Mouse (Mus musculus): Measurements from ENCODE around the gene Prr7. TPM values are rescaled to one million over a fixed set of nuclear protein-coding genes. Genes with fewer than 3 reads are reported as not detected.

Gene Prr7
- polyA plus RNA-seq, 1 experiment, result 5.1 TPM

DNA sequence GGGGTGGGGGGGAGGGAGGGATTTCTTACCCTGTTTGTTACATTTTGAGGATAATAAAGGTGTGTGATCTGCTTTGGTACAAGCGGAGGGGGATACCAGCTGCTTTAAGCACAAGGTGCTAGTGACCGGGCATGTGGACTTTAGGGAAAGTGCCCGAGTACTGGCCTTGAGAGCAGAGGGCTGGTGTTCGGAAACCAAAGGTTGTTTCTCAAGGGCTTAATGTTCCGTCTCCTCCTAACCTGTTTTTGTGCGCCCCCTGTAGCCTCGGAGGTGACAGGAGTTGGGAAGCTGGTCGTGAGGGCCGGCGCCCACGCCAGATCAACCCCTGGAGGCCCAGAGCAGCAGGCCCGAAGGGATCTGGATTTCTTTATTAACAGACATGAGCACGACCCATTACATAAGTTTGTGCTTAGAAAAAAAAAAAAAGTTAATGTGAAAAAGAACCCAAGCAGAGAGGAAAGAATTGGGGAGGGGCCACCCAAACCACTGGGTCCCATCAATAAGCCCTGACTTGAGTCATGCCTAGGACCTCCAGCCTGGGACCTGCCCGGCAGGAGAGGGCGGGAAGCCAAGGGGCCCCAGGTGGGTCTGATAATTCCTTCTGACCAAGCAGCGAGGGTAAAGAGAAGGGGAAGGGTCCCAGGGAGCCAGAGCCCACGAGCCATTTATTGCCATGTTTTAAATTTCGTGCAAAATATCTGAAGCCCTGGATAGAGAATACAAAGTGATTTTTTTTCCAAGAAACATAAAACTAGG is 9.2 kb downstream of the Prr7 start:
- peaks cover 11% of the 10 kb centered on the region for H3K36me3 ChIP-seq (ENCODE audit: control insufficient read depth, insufficient read depth)
- H3ac ChIP-seq (ENCODE audit: control insufficient read depth, insufficient read length), result no peak overlapping the region
- TF ChIP-seq TCF12 (IDR thresholded peaks at IDR 0.05; ENCODE audit: insufficient read depth, poor library complexity, severe bottlenecking) (no peak), POLR2A (IDR thresholded peaks at IDR 0.05; ENCODE audit: insufficient read length, low read depth) (no peak), TCF3 (IDR thresholded peaks at IDR 0.05; ENCODE audit: insufficient read length, low read depth) (no peak)
- no peaks in the 10 kb centered on the region for H3K79me2 ChIP-seq (ENCODE audit: control insufficient read depth, insufficient read depth)
- H3K27me3 ChIP-seq (ENCODE audit: control insufficient read depth, insufficient read depth, insufficient read length), result no peaks in the 10 kb centered on the region
- peak overlapping the region; percentile 22 for H3K4me3 ChIP-seq
- peak overlapping the region; percentile 92 for H3K4me2 ChIP-seq (ENCODE audit: low read depth)

DNA sequence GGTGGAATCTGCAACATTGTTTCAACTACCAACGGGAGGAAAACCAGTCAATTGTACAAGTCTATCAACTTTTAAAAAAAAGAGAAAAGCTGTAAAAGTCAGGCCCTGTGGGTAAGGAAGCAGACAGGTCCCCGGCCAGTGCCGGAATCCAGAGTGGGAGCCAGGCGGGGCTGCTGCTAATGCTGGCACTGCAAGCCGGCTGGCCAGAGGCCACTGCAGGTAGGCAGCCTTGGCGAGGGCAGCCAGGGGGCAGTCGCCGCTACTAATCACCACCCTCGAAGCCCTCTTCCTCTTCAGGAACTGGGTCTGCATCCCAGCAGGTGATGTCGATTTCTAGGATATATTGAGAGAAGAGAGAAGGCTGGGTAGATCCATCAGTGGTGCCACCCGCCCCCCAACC is 9.9 kb downstream of the Prr7 start:
- Histone ChIP-seq H3K4me2 (ENCODE audit: low read depth) (no peak overlapping the region), H3K4me3 (no peak overlapping the region), H3ac (ENCODE audit: control insufficient read depth, insufficient read length) (no peak overlapping the region), H3K27me3 (ENCODE audit: control insufficient read depth, insufficient read depth, insufficient read length) (no peaks in the 10 kb centered on the region), H3K36me3 (ENCODE audit: control insufficient read depth, insufficient read depth) (peaks cover 11% of the 10 kb centered on the region), H3K79me2 (ENCODE audit: control insufficient read depth, insufficient read depth) (no peaks in the 10 kb centered on the region)
- no peak for TF ChIP-seq TCF12 (IDR thresholded peaks at IDR 0.05; ENCODE audit: insufficient read depth, poor library complexity, severe bottlenecking)
- TF ChIP-seq SRF (IDR thresholded peaks at IDR 0.05; ENCODE audit: control insufficient read depth, insufficient read length, low read depth), result no peak
- no peak for TF ChIP-seq CEBPB (IDR thresholded peaks at IDR 0.05; ENCODE audit: insufficient read depth, poor library complexity, severe bottlenecking)
- no peak for TF ChIP-seq MYOD1 (IDR thresholded peaks at IDR 0.05; ENCODE audit: control insufficient read depth in 1 of 3, insufficient read length in 2 of 3, low read depth in 2 of 3)
- no peak for TF ChIP-seq TCF3 (IDR thresholded peaks at IDR 0.05; ENCODE audit: insufficient read length, low read depth)
- no peak for TF ChIP-seq POLR2A (IDR thresholded peaks at IDR 0.05; ENCODE audit: insufficient read length, low read depth)
- no peak for TF ChIP-seq POLR2AphosphoS2 (IDR thresholded peaks at IDR 0.05; ENCODE audit: insufficient read length, low read depth)
- TF ChIP-seq E2F4 (IDR thresholded peaks at IDR 0.05; ENCODE audit: insufficient read depth), result no peak
- TF ChIP-seq MYOG (IDR thresholded peaks at IDR 0.05; ENCODE audit: control insufficient read depth in 1 of 3, insufficient read depth in 1 of 3, insufficient read length in 2 of 3, low read depth in 2 of 3), result no peak
- no peak for TF ChIP-seq USF1 (IDR thresholded peaks at IDR 0.05; ENCODE audit: low read depth)
- no peak for TF ChIP-seq MAX (IDR thresholded peaks at IDR 0.05; ENCODE audit: low read depth)
- TF ChIP-seq REST (IDR thresholded peaks at IDR 0.05; ENCODE audit: insufficient read depth, insufficient read length), result no peak

DNA sequence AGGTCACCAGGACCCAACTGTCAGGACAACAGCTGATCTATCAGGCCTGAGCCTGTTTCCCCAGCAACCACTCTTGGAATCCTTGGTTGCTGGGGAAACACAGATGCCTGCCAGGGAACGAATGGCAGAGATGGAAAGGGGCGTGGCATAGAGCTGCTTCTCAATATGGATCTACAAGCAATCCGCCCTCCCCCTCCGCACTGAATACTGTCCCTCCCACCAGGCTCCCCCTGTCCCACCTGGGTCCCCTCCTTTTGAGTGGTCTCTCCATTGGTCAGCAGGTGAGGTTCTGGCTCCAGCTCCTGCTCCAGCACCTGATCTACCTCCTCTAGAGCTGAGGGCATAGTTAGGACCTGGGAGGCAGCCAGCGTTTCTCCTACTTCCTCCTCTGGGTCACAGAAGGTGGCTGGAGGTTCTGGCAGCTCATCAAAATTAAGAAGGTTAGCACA is 10.6 kb downstream of the Prr7 start:
- Histone ChIP-seq H3K4me2 (ENCODE audit: low read depth) (no peak overlapping the region), H3K4me3 (no peak overlapping the region), H3K36me3 (ENCODE audit: control insufficient read depth, insufficient read depth) (peaks cover 11% of the 10 kb centered on the region), H3ac (ENCODE audit: control insufficient read depth, insufficient read length) (no peak overlapping the region), H3K27me3 (ENCODE audit: control insufficient read depth, insufficient read depth, insufficient read length) (no peaks in the 10 kb centered on the region), H3K79me2 (ENCODE audit: control insufficient read depth, insufficient read depth) (no peaks in the 10 kb centered on the region)
- TF ChIP-seq POLR2AphosphoS2 (IDR thresholded peaks at IDR 0.05; ENCODE audit: insufficient read length, low read depth) (peak; percentile 26), REST (IDR thresholded peaks at IDR 0.05; ENCODE audit: insufficient read depth, insufficient read length) (no peak)

DNA sequence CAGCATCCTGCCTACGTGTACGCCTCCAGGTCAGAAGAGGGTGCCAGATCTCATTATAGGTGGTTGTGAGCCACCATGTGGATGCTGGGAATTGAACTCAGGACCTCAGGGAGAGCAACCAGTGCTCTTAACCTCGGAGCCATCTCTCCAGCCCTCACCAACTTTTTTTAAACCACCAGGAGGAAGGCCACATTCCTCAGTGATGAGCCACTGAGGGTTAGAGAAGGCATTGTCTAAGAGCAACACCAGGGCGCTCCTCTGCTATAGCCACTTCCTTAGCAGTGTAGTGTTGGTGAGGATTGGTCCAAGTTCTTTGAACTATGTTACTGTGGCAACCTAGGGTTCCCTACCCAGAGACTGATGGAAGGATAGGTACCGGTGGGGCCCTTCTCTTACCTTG is 11.7 kb downstream of the Prr7 start:
- peaks cover 11% of the 10 kb centered on the region for H3K36me3 ChIP-seq (ENCODE audit: control insufficient read depth, insufficient read depth)
- no peak overlapping the region for H3ac ChIP-seq (ENCODE audit: control insufficient read depth, insufficient read length)
- no peak overlapping the region for H3K4me3 ChIP-seq
- H3K4me2 ChIP-seq (ENCODE audit: low read depth), result no peak overlapping the region
- no peaks in the 10 kb centered on the region for H3K79me2 ChIP-seq (ENCODE audit: control insufficient read depth, insufficient read depth)
- no peaks in the 10 kb centered on the region for H3K27me3 ChIP-seq (ENCODE audit: control insufficient read depth, insufficient read depth, insufficient read length)
- TF ChIP-seq USF1 (IDR thresholded peaks at IDR 0.05; ENCODE audit: low read depth), result no peak

DNA sequence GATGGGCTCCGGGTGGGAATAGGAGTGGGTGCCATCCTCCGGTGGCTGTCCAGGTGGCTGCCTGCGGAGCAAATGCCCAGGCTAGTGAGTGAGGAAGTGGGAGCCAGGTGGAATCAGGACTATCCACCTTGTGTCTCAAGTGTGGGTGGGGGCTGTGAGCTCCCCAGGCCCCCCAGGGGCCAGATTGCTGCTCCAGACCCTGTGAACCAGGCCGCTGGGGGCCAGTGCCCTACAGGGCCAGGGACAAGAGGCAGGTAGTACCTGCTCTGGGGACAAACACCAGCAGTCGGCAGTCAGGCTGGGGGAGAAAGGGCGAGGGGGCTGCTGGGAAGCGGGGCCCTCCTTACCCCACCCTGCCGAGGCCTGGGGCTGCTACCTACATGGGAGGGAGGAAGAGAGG is 12.2 kb downstream of the Prr7 start:
- no peak overlapping the region for H3K4me3 ChIP-seq
- no peak overlapping the region for H3K4me2 ChIP-seq (ENCODE audit: low read depth)
- TF ChIP-seq TCF3 (IDR thresholded peaks at IDR 0.05; ENCODE audit: insufficient read length, low read depth) (no peak), MYOD1 (IDR thresholded peaks at IDR 0.05; ENCODE audit: control insufficient read depth in 1 of 3, insufficient read length in 2 of 3, low read depth in 2 of 3) (no peak), TCF12 (IDR thresholded peaks at IDR 0.05; ENCODE audit: insufficient read depth, poor library complexity, severe bottlenecking) (no peak), POLR2AphosphoS2 (IDR thresholded peaks at IDR 0.05; ENCODE audit: insufficient read length, low read depth) (no peak), MYOG (IDR thresholded peaks at IDR 0.05; ENCODE audit: control insufficient read depth in 1 of 3, insufficient read depth in 1 of 3, insufficient read length in 2 of 3, low read depth in 2 of 3) (no peak), USF1 (IDR thresholded peaks at IDR 0.05; ENCODE audit: low read depth) (no peak), SRF (IDR thresholded peaks at IDR 0.05; ENCODE audit: control insufficient read depth, insufficient read length, low read depth) (no peak), CEBPB (IDR thresholded peaks at IDR 0.05; ENCODE audit: insufficient read depth, poor library complexity, severe bottlenecking) (no peak), MAX (IDR thresholded peaks at IDR 0.05; ENCODE audit: low read depth) (no peak), REST (IDR thresholded peaks at IDR 0.05; ENCODE audit: insufficient read depth, insufficient read length) (no peak), E2F4 (IDR thresholded peaks at IDR 0.05; ENCODE audit: insufficient read depth) (no peak)
- no peaks in the 10 kb centered on the region for H3K79me2 ChIP-seq (ENCODE audit: control insufficient read depth, insufficient read depth)
- H3K27me3 ChIP-seq (ENCODE audit: control insufficient read depth, insufficient read depth, insufficient read length), result no peaks in the 10 kb centered on the region
- H3ac ChIP-seq (ENCODE audit: control insufficient read depth, insufficient read length), result no peak overlapping the region
- peaks cover 11% of the 10 kb centered on the region for H3K36me3 ChIP-seq (ENCODE audit: control insufficient read depth, insufficient read depth)

Data from myocyte (in vitro differentiated cells).